Mouse (Mus musculus) testis, adult 2 months (tissue): ENCODE measurements at regions not wholly inside any gene's neighbourhood (a gene's known extent, or its start where the extent isn't known, plus 50 kb on each side); places are given as distances from the start of the nearest gene placed in this dataset.

Experiments
- H3K27ac ChIP-seq: fragments of 200-500 bp; 2 replicates; pipeline ENCODE4 v1.5.1; 2012; ENCODE audit warnings: low read depth, low read length; ENCODE audit not compliant: control insufficient read depth, insufficient read depth
- H3K27me3 ChIP-seq: fragments of 200-500 bp; 2 replicates; pipeline ENCODE4 v1.6.1; 2012; ENCODE audit warnings: mild to moderate bottlenecking, low read length, moderate library complexity; ENCODE audit not compliant: control insufficient read depth, insufficient read depth
- H3K36me3 ChIP-seq: fragments of 200-500 bp; 2 replicates; pipeline ENCODE4 v1.6.1; 2012; ENCODE audit warnings: mild to moderate bottlenecking, low read length; ENCODE audit not compliant: control insufficient read depth, insufficient read depth
- H3K4me1 ChIP-seq: fragments of 200-500 bp; 2 replicates; pipeline ENCODE4 v1.6.1; 2012; ENCODE audit warnings: low read length; ENCODE audit not compliant: control insufficient read depth, insufficient read depth
- H3K4me3 ChIP-seq: fragments of 200-500 bp; 2 replicates; pipeline ENCODE4 v1.5.1; 2012; ENCODE audit warnings: low read depth, mild to moderate bottlenecking, low read length, moderate library complexity, mixed read lengths; ENCODE audit not compliant: control insufficient read depth
- CTCF ChIP-seq: fragments of 200-500 bp; IDR thresholded peaks from 2 replicates; pipeline ENCODE4 v1.5.1; 2012; ENCODE audit warnings: low read depth, mild to moderate bottlenecking, inconsistent platforms, low read length, moderate library complexity; ENCODE audit not compliant: control insufficient read depth, insufficient read depth, insufficient replicate concordance
- POLR2A ChIP-seq: fragments of 200-500 bp; IDR thresholded peaks from 2 replicates; pipeline ENCODE4 v1.6.1; 2012; ENCODE audit warnings: low read depth, mild to moderate bottlenecking, inconsistent platforms, low read length, moderate library complexity; ENCODE audit not compliant: control insufficient read depth

DNA sequence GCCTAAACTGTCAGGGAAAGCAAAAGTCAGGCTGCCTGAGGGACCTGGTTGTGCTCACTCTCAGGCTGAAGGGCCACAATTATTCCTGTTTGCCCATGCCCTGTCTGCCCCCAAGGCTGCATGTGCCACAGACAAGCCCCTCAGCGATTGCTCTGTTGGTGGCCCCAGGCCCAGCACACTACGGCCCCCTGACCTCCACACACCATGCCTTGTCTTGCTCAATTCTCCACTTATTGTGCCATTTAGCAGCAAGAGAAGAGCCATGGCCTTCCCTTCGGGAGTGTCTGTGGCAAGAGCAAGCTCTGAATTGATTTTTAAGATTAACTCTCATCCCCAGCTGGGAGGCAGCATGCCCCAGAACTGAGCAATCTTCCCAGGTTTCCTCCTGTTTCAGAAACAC, 173.8 kb upstream of the Rad23b start:
- H3K4me1 ChIP-seq, result no peaks in the 10 kb centered on the region
- H3K4me3 ChIP-seq, result no peak overlapping the region
- no peak for TF ChIP-seq POLR2A
- TF ChIP-seq CTCF, result no peak
- no peaks in the 10 kb centered on the region for H3K27me3 ChIP-seq
- no peak overlapping the region for H3K27ac ChIP-seq
- no peaks in the 10 kb centered on the region for H3K36me3 ChIP-seq

DNA sequence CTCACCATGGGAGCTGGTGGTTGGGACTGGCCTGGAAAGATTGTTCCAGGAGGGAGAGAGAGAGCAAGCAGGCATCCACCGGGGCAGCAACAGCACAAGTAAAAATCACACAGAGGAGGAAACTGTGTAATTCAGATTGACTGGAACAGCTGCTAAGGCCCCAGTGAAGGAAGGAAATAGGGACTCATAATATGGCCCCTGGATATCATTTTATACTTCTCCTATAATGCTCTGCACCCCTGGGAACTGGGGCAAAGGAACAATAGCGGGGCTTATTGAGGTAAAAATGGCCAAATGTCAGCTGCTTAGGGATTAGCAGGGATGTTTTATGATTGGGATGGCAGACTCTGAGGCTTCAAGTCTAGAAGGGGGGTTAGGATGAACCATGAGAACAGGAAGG, 170.4 kb upstream of the Rad23b start:
- H3K36me3 ChIP-seq, result no peaks in the 10 kb centered on the region
- H3K27me3 ChIP-seq, result no peaks in the 10 kb centered on the region
- TF ChIP-seq POLR2A (no peak), CTCF (no peak)
- H3K4me3 ChIP-seq, result no peak overlapping the region
- no peak overlapping the region for H3K27ac ChIP-seq
- no peaks in the 10 kb centered on the region for H3K4me1 ChIP-seq

DNA sequence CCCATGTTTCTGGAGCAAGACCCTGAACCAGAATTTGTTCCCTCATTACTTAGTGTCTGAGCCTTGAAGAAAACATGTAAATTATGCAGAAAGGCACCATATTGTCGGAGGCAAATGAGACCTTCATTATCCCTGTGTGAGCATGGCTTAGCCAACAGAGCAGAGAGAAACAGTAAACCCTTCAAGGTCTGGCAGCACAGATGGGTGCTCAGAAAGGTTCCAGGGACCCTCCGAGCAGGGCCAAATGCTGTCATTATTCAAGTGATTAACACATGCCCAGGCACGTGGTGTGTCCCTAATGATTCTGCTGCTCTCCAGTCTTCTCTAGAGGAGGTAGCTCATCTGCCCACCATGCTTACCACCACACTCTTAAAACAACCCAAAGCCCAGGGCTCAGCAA, 166.3 kb upstream of the Rad23b start:
- Histone ChIP-seq H3K4me1 (no peaks in the 10 kb centered on the region), H3K27me3 (no peaks in the 10 kb centered on the region), H3K36me3 (no peaks in the 10 kb centered on the region), H3K27ac (no peak overlapping the region), H3K4me3 (no peak overlapping the region)
- no peak for TF ChIP-seq CTCF
- TF ChIP-seq POLR2A, result no peak

DNA sequence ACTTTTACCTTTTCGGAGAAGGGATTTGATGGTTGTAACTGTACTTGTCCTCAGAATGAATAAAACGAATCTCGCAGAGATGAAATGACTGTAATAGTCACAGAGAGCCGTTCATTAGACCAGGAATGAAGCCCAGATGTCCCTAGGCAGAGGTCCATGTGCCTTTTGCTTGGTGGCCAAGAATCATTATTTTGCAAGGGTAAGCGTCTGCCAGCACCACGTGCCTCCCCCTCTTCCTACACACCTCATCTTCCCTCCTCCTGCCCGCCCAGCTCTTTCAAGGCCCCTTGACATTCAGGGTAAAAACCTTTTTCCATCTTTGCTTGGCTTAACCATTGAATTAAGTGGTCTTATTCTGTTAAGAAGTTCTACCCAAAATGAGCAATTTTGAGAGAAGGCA, 161.1 kb upstream of the Rad23b start:
- no peaks in the 10 kb centered on the region for H3K36me3 ChIP-seq
- no peak overlapping the region for H3K27ac ChIP-seq
- H3K27me3 ChIP-seq, result no peaks in the 10 kb centered on the region
- TF ChIP-seq CTCF (no peak), POLR2A (no peak)
- no peaks in the 10 kb centered on the region for H3K4me1 ChIP-seq
- H3K4me3 ChIP-seq, result no peak overlapping the region

DNA sequence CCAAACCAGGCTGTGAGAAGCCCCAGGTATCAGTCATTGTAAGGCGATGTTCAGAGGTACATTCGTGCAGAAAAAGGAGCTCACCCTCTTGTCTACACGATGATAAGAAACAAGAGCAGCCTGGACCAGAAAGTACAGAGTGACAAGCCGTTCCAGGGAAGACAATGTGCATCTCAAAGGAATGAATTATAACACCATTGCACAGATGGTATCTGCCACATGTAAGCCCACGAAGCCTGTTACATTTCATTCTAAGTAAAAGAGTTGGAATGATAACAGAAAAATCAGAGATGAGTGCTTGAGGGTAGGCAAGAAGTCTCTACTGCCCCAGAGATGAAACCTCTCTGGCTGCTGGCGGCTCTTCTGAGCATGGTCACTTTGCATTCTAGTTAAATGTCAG, 159.3 kb upstream of the Rad23b start:
- Histone ChIP-seq H3K27me3 (no peaks in the 10 kb centered on the region), H3K27ac (no peak overlapping the region), H3K4me1 (no peaks in the 10 kb centered on the region), H3K4me3 (no peak overlapping the region), H3K36me3 (no peaks in the 10 kb centered on the region)
- TF ChIP-seq CTCF (no peak), POLR2A (no peak)

DNA sequence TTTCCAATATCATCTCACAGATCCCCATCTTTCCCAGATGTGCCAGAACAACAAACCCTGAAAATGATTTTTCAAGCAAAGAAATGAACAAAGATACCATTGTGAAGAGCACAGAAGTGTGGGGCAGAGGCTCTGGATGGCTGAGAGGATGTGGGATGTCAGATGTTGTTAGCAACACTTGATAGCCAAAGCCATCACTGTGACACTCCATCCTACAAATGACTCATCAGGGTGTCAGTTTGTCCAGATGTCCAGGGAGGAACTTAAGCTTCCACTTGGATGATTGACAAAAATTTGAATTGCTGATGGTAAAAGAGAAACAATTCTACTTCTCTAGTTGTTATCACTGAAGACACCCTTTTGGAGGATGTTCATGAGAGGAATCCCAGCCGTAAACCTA, 155.8 kb upstream of the Rad23b start:
- TF ChIP-seq CTCF (no peak), POLR2A (no peak)
- no peak overlapping the region for H3K4me3 ChIP-seq

DNA sequence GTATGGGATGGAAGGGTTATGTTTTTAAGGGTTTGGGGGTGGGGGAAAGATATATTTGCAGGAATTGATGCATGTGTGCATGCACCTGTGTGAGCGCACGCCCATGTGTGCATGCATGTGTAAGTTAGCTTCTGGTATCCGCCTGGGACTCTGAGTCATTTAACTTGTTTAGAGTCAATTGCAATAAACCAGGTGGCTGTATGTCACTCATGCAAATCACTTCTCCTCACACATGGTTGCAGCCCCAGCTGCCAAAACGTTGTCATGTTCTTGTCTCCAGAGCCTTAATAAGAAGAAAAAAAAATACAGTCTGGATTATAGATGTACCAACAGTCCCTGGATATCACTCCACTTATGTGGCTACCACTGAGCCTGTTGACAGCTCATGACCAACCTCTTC, 155.3 kb upstream of the Rad23b start:
- H3K27me3 ChIP-seq, result no peaks in the 10 kb centered on the region
- H3K4me3 ChIP-seq, result no peak overlapping the region
- H3K27ac ChIP-seq, result no peak overlapping the region
- no peaks in the 10 kb centered on the region for H3K36me3 ChIP-seq
- H3K4me1 ChIP-seq, result no peaks in the 10 kb centered on the region
- no peak for TF ChIP-seq POLR2A
- TF ChIP-seq CTCF, result no peak

More for the DNA sequence above, 155.8 kb upstream of the Rad23b start:
- Histone ChIP-seq H3K27ac (no peak overlapping the region), H3K36me3 (no peaks in the 10 kb centered on the region), H3K4me1 (no peaks in the 10 kb centered on the region), H3K27me3 (no peaks in the 10 kb centered on the region)
